8 mouse cellular contexts compared by ENCODE assay signal in the genomic region with DNA sequence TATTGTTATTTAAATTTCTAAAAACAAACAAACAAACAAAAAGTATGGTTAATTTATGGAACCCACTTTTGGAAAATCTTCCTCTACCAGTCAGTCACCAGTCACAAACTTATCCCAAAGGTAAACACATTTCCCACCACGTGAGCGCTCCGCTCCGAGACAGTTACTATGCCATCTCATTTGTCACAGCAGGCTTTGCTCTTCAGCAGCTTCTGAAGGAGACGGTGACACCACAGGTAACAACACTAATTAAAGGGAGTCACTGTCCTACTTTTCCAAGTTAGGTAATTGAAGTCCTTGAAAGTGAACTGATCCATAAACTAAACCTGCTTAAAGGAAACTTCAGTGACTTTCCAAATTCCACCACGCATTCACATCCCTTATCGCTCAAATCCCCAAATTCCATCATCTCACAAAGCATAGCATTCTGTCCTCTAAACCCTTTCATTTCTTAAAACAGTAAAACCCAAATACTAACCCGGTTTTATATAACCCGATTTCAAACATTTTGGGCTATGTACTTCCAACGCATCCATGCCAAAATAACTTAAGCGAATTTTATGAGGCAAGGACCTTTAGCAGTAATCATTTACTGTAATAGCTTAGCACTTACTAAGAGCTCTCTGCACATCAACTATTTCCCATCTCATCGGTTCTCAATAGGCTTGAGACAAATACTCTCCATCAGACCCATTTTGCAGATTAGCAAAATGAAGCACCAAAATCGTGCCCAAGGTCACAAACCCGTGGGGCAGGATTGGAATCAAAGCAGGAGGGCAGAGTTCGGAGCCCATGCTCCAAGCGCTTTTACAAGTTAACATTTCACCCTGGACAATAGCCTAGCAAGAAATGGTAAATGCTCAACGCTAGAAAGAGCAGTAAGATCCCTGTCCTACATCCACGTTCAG. TPM values are rescaled to one million over a fixed set of nuclear protein-coding genes. Genes with fewer than 3 reads are reported as not detected.
A peak's percentile ranks its signal among the peaks of the same experiment; 100 is the strongest.
DNase-seq lines count a peak whose midpoint lies in the region; ATAC-seq and TF ChIP-seq lines count a peak whose summit lies in the region.

No protein-coding gene starts in this region.

- peaks cover 20% of the 10 kb centered on the region for H3K4me1 ChIP-seq in lung, adult 2 months (ENCODE audit: control insufficient read depth, insufficient read depth, low read length)
- H3K4me1 ChIP-seq in cortical plate, adult 2 months (ENCODE audit: control insufficient read depth, insufficient read depth, low read length), result peaks cover 13% of the 10 kb centered on the region
- peaks cover 48% of the 10 kb centered on the region for H3K4me1 ChIP-seq in hindbrain, embryonic 15.5 days (replicated peaks)
- peaks cover 32% of the 10 kb centered on the region for H3K4me1 ChIP-seq in midbrain, embryonic 12.5 days

- no peaks in the 10 kb centered on the region for H3K27me3 ChIP-seq in hindbrain, embryonic 15.5 days
- no peaks in the 10 kb centered on the region for H3K27me3 ChIP-seq in midbrain, embryonic 12.5 days

- TF ChIP-seq CTCF in lung, adult 2 months (IDR thresholded peaks at IDR 0.05; ENCODE audit: insufficient read depth, low read length), result no peak
- TF ChIP-seq CTCF in cortical plate, adult 2 months (IDR thresholded peaks at IDR 0.05; ENCODE audit: extremely low read depth, insufficient read depth, low read length), result no peak

- TF ChIP-seq POLR2A in lung, adult 2 months (IDR thresholded peaks at IDR 0.05; ENCODE audit: borderline replicate concordance, extremely low read depth, low read depth, low read length), result no peak
- TF ChIP-seq POLR2A in cortical plate, adult 2 months (IDR thresholded peaks at IDR 0.05; ENCODE audit: extremely low read depth, insufficient read depth, low read length), result no peak

- DNase-seq in lung, adult 2 months, result no peak
- no peak for DNase-seq in lung, postnatal 10 days
- DNase-seq in adrenal gland, adult 18-20 months (ENCODE audit: low spot score in 2 of 2), result no peak
- no peak for DNase-seq in spleen, postnatal 36 days (ENCODE audit: low spot score in 2 of 2)
- DNase-seq in left cerebral cortex, adult 18-20 months (ENCODE audit: low spot score in 2 of 2), result no peak

- peak overlapping the region; percentile 98 for H3K27ac ChIP-seq in cortical plate, adult 2 months (ENCODE audit: insufficient read depth, low read length)
- peak overlapping the region; percentile 98 for H3K27ac ChIP-seq in hindbrain, embryonic 15.5 days (replicated peaks)
- peak overlapping the region; percentile 98 for H3K27ac ChIP-seq in midbrain, embryonic 12.5 days (replicated peaks)

- no peaks in the 10 kb centered on the region for H3K9me3 ChIP-seq in hindbrain, embryonic 15.5 days
- H3K9me3 ChIP-seq in midbrain, embryonic 12.5 days, result no peaks in the 10 kb centered on the region

- no peaks in the 10 kb centered on the region for H3K36me3 ChIP-seq in hindbrain, embryonic 15.5 days
- no peaks in the 10 kb centered on the region for H3K36me3 ChIP-seq in midbrain, embryonic 12.5 days

- H3K9ac ChIP-seq in hindbrain, embryonic 15.5 days, result peak overlapping the region; percentile 94
- peak overlapping the region; percentile 99 for H3K9ac ChIP-seq in midbrain, embryonic 12.5 days (replicated peaks)

- ATAC-seq in hindbrain, embryonic 15.5 days (ENCODE audit: low FRiP score, low read depth), result no peak
- no peak for ATAC-seq in midbrain, embryonic 12.5 days (ENCODE audit: low FRiP score, low read depth)

- H3K4me3 ChIP-seq in lung, adult 2 months (replicated peaks; ENCODE audit: extremely low read depth, low read depth, low read length), result peak overlapping the region; percentile 81
- H3K4me3 ChIP-seq in cortical plate, adult 2 months (ENCODE audit: insufficient read depth, low read length), result peak overlapping the region; percentile 94
- H3K4me3 ChIP-seq in hindbrain, embryonic 15.5 days, result peak overlapping the region; percentile 92
- H3K4me3 ChIP-seq in midbrain, embryonic 12.5 days, result peak overlapping the region; percentile 96

- H3K4me2 ChIP-seq in hindbrain, embryonic 15.5 days, result peak overlapping the region; percentile 66
- peak overlapping the region; percentile 84 for H3K4me2 ChIP-seq in midbrain, embryonic 12.5 days (replicated peaks)

- 6% methylated on average over 18 of the region's 18 CpGs for WGBS in lung, adult 2 months
- WGBS in hindbrain, embryonic 15.5 days, result 5% methylated on average over 18 of the region's 18 CpGs
- 5% methylated on average over 18 of the region's 18 CpGs for WGBS in midbrain, embryonic 12.5 days

RNA-seq across cellular contexts. Expression of a gene that starts 0.9 kb away (rescaled TPM):
- polyA plus RNA-seq in lung, adult 2 months (2012; rRNA removed), result 3.9 and 5.4 TPM in 2 replicates
- polyA plus RNA-seq in cortical plate, adult 2 months (2012; rRNA removed), result 1.6 and 2.2 TPM in 2 replicates
- polyA plus RNA-seq in hindbrain, embryonic 15.5 days (2015; fragmentation: Nextera tagmentation; extraction: Ambion mirVana), result 6.0 and 7.2 TPM in 2 replicates
- 9.7 and 10.1 TPM in 2 replicates for polyA plus RNA-seq in midbrain, embryonic 12.5 days (2016; fragmentation: Nextera tagmentation; extraction: Ambion mirVana)
- total RNA-seq in adrenal gland, adult 18-20 months (2021), result 1 to 10 TPM; 2.6 to 4.5 TPM
- total RNA-seq in left cerebral cortex, adult 18-20 months (2021), result 1 to 10 TPM; 1.8 to 2.3 TPM

RNA-seq across cellular contexts. Expression of a gene that starts 1.2 kb away (rescaled TPM):
- polyA plus RNA-seq in lung, adult 2 months (2012; rRNA removed), result 21.3 and 27.5 TPM in 2 replicates
- 31.0 and 32.1 TPM in 2 replicates for polyA plus RNA-seq in cortical plate, adult 2 months (2012; rRNA removed)
- 69.3 and 74.0 TPM in 2 replicates for polyA plus RNA-seq in hindbrain, embryonic 15.5 days (2015; fragmentation: Nextera tagmentation; extraction: Ambion mirVana)
- 89.8 and 95.7 TPM in 2 replicates for polyA plus RNA-seq in midbrain, embryonic 12.5 days (2016; fragmentation: Nextera tagmentation; extraction: Ambion mirVana)
- 10 to 100 TPM; 16.9 to 17.4 TPM for total RNA-seq in adrenal gland, adult 18-20 months (2021)
- total RNA-seq in left cerebral cortex, adult 18-20 months (2021), result 10 to 100 TPM; 31.0 to 33.8 TPM
